Mouse (Mus musculus): Measurements from ENCODE around the gene Fam20c. TPM values are rescaled to one million over a fixed set of nuclear protein-coding genes. Genes with fewer than 3 reads are reported as not detected.

Fam20c gene
- total RNA-seq, 2 experiments from 2014 or later = 29.2 to 41.6 TPM

DNA sequence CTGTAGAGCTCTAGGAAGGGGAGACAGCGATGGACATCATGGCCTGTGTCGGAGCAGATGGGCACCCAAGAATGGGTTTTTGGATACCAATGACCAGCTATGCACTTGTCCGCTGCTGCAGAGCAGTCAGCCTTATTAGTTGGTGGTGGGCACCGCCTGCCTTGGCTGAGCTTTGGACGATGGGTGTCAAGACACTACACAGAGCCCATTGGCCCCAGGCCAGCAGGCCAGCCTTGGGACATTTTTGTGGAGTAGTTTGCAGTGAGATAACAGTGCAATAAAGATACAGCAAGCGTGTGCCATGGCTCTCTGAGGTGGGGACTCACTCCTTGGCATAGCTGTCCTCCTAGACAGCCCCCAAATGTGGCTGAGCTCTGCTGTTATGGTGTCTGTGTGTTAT lies 55.5 kb downstream of the Fam20c start:
- DNase-seq = no peak

DNA sequence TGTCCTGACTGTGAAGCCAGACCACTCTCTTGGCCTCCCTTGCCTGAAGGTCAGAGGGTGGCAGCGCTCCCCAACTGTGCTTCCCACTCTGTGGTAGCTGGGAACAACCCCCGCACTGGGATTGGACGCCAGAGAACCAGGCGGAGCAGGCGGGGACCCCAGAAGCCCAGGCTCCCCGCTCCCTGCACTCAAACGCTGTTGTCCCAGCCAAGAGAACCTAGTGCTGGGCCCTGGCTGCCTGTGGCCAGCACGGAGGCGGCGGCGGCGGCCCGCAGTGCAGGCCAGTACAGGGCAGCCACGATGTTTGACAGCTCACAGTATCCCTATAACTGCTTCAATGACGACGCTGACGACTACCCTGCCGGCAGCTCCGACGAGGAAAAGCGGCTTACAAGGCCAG lies 65.5 kb downstream of the Fam20c start, which contains the start of gene Gm5294:
TSS of gene Gm5294 (plus strand) at position 301 of the 400 bp plus-strand sequence.
- no peak for DNase-seq

DNA sequence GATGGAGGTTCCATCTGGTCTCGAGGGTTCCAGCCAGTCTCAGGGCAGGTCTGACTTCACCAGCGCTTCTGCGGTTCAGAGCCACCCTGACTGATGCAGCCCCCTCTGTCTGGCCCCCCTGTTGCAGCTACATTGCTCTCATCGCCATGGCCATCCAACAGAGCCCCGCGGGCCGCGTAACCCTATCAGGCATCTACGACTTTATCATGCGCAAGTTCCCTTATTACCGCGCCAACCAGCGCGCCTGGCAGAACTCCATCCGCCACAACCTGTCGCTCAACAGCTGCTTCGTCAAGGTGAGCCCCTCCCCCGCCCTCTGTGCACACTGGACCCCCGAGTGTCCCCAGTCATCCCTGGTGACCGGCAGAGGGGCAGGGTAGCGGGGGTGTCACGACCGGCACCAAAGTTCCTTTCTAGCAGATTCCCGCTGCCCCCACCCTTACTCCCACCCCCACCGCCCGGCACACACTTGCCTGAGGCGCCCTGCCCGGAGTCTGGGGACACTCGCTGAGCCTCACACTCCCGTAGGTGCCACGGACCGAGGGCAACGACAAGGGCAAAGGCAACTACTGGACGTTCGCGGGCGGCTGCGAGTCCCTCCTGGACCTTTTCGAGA lies 66.5 kb downstream of the Fam20c start:
- peak; percentile 17 for DNase-seq

DNA sequence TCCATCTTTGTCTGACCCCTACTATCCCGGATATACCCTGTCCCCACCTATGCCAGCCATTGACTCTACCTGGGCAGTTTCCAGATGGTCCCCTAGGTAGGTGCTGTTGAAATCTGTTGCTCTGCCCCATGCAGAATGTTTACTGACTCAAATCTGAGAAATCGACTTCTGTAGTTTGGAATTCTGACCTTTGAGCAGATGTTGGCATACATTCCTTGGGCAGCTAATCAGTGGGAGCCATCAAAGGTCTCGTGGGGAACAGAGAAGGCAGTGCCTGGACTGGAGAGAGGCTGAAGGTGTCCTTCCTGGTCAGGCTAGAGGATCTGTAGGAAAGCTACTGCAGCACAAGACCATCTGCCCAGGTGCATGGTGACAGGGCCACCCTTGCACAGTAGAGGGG lies 70.8 kb downstream of the Fam20c start:
- DNase-seq = no peak

DNA sequence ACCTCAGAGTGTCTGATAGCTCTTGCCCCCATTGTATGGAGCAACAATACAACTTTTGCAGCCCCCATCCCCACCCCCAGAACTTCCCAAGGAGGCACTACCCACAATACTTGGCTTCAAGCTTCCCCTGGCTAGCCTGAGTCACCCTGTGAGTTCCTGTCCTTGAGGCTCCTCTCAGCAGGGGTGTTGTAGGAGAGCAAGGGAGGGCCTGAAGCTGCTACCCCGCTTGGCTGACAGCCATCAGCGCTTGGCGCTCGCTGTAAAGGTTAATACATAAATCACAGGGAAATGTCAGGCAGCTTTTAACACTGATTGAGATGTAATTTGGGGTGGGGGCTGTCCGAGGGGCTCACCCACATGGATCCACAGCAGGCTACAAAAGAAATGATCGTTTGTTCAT lies 79.1 kb downstream of the Fam20c start:
- DNase-seq = no peak

DNA sequence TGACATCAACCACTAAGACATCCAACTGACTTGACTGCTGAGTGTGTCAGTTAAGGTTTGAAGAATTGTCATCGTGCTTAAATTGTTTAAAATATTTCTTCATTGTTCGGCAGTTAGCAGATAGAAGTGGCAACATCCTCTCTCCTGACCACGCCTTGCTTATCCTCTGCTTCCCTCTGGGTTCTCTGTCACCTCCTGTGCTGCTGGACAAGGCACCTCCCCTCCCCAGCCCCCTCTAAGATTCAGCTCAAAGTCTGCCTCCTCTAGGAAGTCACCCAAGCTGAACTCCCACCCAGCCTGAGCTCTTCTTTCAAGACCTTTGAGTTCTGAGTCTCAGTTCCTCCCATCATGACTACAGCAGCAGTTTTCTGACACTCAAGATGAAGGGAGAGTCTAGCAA lies 80.6 kb downstream of the Fam20c start:
- no peak for DNase-seq

DNA sequence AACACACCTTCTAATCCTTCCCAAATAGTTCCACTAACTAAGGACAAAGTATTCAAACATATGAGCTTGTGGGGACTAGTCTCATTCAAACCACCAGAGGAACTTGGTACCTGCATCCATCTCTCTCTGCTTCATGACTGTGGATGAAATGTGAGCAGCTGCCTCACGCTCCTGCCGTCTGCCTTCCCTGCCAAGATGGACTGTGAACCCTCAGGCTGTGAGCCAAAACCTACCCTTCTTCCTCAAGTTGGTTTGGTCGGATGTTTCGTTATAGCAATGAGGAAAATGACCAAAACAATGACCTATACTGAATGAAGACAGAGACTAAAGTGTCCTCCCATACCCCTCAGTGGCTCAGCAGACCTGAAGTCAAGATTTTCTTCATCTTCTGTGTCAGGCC lies 86.7 kb downstream of the Fam20c start:
- no peak for DNase-seq

DNA sequence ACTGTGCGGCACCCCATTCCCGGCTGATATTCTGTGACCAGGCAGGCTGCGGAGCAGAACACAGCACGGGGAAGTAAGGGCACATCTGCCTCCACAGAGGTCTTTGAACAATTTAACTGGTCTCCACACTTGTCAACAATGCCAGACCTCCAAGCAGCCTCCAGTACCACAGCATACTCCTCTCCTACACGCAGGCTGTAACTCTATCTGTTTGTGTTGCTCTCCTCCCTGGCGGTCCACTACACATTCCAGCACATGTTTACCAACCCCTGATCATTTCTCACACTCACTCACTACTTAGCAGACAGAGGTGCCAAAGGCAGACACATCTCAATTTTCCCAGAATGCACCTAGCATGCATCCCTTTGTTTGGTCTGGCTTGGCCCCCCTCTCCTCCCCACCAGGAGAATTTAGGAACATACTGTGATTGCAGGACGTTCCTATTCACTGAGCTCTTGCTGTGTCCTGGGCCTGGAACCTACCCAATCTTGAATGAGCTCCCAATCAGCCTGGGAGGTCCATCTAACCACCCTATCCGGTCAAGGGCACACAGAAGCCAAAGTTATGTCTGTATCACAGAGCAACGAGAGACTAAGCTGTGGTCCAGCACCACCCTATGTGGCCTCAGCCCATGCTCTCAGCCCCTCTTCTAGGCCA lies 89.0 kb downstream of the Fam20c start:
- DNase-seq = no peak

DNA sequence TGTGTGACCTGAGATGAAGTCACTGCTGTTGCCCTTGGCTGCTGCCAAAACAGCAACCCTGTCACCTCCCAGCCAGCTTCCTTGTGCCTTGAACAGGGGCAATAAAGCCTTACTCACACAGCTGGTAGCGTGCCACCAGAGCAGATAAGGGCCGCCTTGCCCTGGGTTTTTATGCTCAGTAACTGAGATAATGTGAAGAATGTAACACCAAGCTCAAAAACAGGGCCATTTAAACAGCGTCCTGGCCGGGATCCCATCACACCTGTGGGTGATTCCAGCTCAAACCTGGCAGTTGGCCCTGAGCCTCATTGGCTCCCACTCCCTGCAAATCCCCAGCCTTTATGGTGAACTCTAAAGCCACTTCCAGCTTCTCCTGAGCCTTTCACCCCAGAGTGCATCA lies 92.2 kb downstream of the Fam20c start:
- DNase-seq = no peak

DNA sequence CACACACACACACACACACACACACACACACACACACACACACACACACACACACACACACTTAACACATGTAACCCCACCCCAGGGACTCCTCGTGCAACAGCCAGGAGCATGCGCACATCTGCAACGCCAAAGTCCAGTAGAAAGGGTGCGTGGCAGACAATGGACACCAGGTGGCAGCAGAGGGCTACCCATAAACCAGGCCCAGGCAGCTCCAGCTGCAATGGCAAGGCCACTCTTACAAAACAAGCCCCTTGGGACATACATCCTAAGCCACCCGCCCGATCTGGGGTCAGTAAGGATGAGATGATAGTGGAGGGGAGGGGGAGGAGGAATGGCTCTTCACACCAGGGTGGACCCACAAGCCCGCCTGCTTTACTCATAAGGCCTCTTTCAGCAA lies 93.8 kb downstream of the Fam20c start:
- DNase-seq = peak; percentile 89

DNA sequence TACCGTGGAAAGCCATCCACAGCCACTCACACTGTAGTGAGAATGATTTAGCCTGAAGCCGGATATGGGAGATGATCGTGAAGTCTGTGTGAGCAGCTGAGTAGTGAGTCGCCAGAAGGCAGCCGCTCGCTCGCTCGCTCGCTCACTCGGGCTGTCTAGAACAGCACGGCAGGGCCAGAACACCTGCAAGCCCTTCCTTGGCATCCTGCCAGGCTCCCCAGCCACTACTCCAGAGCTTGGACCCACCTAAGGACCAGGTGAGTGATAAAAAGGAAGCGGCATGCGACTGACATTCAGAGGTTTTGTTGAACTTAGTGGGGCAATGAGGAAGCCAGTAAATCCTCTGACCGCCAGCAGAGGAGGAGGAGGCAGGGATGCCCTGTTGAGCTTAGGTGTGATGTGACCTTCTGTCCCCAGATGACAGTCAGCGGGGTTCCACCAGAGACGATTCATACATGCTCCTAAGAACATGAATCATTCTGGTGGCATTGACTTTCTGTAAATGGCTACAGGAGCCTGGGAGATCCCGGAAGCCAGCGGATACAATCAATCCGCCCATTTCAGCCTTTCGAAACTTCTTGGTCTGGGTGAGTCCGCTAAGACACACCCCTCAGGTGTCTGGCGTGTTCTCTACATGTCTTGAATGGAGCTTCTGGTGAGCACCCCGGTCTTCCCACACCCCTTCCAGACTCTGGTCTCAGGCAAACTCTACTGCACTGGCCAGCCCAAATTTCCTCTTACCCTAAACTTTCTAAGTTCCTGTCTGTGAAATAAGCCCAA lies 95.6 kb downstream of the Fam20c start:
- peak; percentile 20 for DNase-seq

DNA sequence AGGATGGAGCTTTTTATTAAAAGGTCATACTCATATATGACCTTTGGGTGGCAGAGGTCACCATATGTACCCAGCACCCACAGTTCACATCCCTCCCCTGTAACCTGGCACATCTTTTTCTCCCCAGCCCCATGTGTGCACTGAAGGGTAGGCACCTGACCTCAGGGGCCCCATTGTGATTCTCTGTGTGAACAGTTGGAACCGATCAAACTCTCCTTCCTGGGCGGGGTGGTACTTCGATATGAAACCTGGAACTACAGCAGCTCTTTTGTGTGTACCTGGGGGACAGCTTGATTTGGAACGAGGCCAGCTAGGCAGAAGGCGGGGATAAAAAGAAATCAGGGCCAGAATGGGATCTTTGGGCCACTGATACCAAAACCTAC lies 96.1 kb downstream of the Fam20c start:
- no peak for DNase-seq

DNA sequence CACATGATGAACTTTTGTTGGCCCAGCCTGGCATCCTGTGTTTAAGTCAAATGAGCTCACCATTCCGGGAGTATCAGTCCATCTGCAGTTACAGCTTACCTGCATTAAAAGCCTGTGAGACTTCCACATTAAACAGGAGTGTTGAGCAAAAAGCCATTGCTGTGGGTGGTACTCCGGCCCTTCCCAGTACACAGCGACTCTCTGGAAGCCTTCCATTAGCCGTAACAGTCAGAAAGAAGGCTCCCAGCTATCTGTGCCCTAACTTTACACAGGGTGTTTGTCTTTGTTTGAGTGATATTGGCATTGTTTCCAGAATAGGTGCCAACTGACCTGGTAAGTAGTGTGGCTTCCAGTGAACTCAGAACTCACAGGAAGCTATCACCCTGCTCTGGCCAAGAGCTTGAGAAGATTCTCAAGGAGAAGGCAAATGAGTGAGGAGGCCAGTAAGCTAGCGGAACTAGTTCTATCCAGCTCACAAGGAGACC lies 97.0 kb downstream of the Fam20c start:
- no peak for DNase-seq

DNA sequence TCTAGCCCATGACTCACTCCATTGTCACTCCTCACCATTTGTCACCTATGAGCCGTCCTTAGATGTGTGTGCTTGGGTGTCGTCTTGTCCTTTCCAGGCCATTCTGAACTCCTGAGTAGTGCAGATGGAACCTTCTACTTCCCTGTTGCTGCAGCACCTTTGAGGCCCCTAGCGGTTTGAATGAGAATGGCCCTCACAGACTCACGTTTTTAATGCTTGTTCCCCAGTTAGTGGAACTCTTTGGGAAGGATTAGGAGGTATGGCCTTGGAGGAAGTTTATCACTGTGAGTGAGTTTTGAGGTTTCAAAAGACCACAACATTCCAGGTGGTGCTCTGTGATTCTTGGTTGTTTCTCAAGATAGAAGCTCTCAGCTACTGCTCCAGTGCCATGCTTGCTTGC lies 97.8 kb downstream of the Fam20c start:
- DNase-seq = no peak

DNA sequence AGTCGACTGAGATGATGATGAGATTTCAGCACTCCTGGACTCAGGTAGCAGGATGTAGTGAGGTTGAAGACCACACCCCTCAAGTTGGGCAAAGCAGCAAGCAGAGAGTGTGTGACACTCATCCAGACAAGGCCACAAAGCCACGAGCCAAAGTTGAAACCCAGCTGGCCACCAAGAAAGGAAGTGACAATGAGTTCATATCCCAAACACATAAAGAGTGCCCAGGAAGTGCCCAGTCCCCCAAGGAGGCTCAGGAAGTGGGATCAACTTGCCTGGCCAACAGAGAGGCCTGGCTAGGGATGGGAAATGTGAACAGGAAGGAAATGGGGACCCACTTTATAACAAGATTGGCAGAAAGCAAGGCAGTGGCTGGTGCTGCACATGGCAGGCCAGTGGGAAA lies 99.0 kb downstream of the Fam20c start:
- DNase-seq = no peak

DNA sequence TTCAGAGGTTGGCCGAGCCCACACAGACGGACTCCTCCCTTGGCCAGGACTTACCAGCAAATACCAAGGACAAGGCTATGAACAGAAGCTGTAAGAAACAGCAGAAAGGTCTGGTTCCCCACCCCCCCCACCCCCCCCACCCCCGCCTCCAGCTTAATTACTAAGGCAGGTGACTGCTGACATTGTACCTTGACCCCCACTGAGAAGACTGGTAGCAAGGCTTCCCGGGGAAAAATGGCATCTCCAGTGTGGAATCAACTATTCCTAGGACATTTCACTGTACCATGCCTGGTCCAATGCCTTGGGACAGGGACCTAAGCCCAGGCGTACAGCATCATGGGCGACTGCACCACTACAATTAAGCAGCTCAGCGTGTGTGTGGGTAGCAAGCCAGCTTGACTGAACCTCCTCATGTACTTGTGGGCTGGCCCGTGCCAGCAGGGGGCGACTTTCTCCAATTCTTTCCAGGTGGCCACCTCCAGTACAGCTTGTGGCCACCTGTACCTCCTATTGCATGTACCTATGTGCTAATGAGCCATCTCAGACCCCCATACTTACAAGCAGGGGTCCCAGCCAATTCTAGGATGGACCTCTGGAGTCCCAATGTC lies 102.8 kb downstream of the Fam20c start:
- peak; percentile 82 for DNase-seq

DNA sequence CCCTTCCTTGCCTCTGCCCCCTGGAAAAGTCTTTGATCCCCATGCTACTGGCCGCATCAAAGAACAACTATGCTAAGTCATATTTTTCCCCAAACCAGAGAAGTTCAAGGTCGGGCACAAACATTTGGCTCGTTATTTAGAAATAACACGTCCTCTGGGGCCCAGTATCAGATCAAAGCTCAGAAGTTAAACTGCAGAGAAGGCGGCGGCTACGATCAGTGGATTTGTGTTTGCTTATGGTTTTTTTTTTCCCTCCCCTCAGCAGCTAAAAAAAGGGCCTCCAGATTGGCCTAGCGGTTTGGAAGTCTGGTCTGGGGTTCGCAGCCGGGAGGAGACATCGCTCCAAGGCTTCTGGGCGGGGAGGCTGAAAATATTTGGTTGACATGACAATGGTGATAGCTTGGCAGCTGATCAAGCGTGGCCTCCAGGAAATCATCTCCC lies 103.5 kb downstream of the Fam20c start:
- no peak for DNase-seq

Other genes starting within 250 kb of the Fam20c start
- gene 1700123K08Rik, start 189.8 kb upstream of the Fam20c start, total RNA-seq (2021) = not detected
- 10 to 100 TPM; 19.2 to 22.1 TPM for gene Zfp68, start 134.8 kb upstream of the Fam20c start, total RNA-seq (2021)
- 1 to 10 TPM; 2.9 to 5.1 TPM for gene A430033K04Rik, start 131.7 kb upstream of the Fam20c start, total RNA-seq (2021)
- not detected for gene Gm5294, start 65.6 kb downstream of the Fam20c start, total RNA-seq (2021)
- 10 to 100 TPM; 20.1 to 33.5 TPM for gene Pdgfa, start 242.9 kb downstream of the Fam20c start, total RNA-seq (2021)

All from gastrocnemius, postnatal 10 days (tissue).